Mouse (Mus musculus): ENCODE results near the gene Il1r2. TPM values are rescaled to one million over a fixed set of nuclear protein-coding genes. Genes with fewer than 3 reads are reported as not detected.

Gene Il1r2
- polyA plus RNA-seq, 1 experiment from 2014 or later: 4.7 TPM

- Histone ChIP-seq H3K9me3 (replicated peaks) (no peaks in the 10 kb centered on the region), H3K27ac (replicated peaks) (no peak overlapping the region), H3K4me3 (replicated peaks) (no peak overlapping the region), H3K4me1 (no peaks in the 10 kb centered on the region), H3K36me3 (no peaks in the 10 kb centered on the region), H3K27me3 (no peaks in the 10 kb centered on the region), H3K4me2 (replicated peaks) (no peak overlapping the region), H3K9ac (no peak overlapping the region)
- 18% methylated on average over 1 of the region's 1 CpGs for WGBS
- no peak for ATAC-seq (ENCODE audit: insufficient number of reproducible peaks, low FRiP score, low TSS enrichment, low read depth)
Measured at GRCm38 (mm10) chr1:40095585-40095984, 21.7 kb downstream of the Il1r2 start.

- no peak overlapping the region; the same call in 1 of the 2 replicates for H3K27ac ChIP-seq (replicated peaks)
- 49% methylated on average over 4 of the region's 4 CpGs for WGBS
- H3K4me1 ChIP-seq: peaks cover 19% of the 10 kb centered on the region
- H3K4me2 ChIP-seq (replicated peaks): no peak overlapping the region
- no peaks in the 10 kb centered on the region for H3K36me3 ChIP-seq
- H3K9ac ChIP-seq: no peak overlapping the region
- ATAC-seq (ENCODE audit: insufficient number of reproducible peaks, low FRiP score, low TSS enrichment, low read depth): no peak
- no peaks in the 10 kb centered on the region for H3K27me3 ChIP-seq
- no peaks in the 10 kb centered on the region for H3K9me3 ChIP-seq (replicated peaks)
- no peak overlapping the region for H3K4me3 ChIP-seq (replicated peaks)
Measured at GRCm38 (mm10) chr1:40106306-40106705, 32.4 kb downstream of the Il1r2 start.

GRCm38 (mm10) chr1:40106719-40107118 is 32.8 kb downstream of the Il1r2 start:
- Histone ChIP-seq H3K27ac (replicated peaks) (peak overlapping the region; percentile 39; the same call in 1 of the 2 replicates), H3K36me3 (no peaks in the 10 kb centered on the region), H3K4me1 (peaks cover 17% of the 10 kb centered on the region; the same call in 1 of the 2 replicates), H3K27me3 (no peaks in the 10 kb centered on the region), H3K4me3 (replicated peaks) (no peak overlapping the region), H3K9me3 (replicated peaks) (no peaks in the 10 kb centered on the region), H3K9ac (no peak overlapping the region), H3K4me2 (replicated peaks) (no peak overlapping the region)
- ATAC-seq (ENCODE audit: insufficient number of reproducible peaks, low FRiP score, low TSS enrichment, low read depth): peak; percentile 69; the same call in 1 of the 2 replicates
- whole genome bisulfite sequencing: 21% methylated on average over 4 of the region's 4 CpGs

GRCm38 (mm10) chr1:40107971-40108749 is 34.3 kb downstream of the Il1r2 start:
- Histone ChIP-seq H3K4me1 (peaks cover 17% of the 10 kb centered on the region; the same call in 1 of the 2 replicates), H3K9me3 (replicated peaks) (no peaks in the 10 kb centered on the region), H3K4me2 (replicated peaks) (no peak overlapping the region), H3K27ac (replicated peaks) (no peak overlapping the region), H3K9ac (no peak overlapping the region), H3K36me3 (no peaks in the 10 kb centered on the region), H3K27me3 (no peaks in the 10 kb centered on the region), H3K4me3 (replicated peaks) (no peak overlapping the region)
- no peak for ATAC-seq (ENCODE audit: insufficient number of reproducible peaks, low FRiP score, low TSS enrichment, low read depth)
- WGBS: 72% methylated on average over 5 of the region's 5 CpGs

GRCm38 (mm10) chr1:40109736-40110135 is 35.9 kb downstream of the Il1r2 start:
- WGBS: 48% methylated on average over 6 of the region's 6 CpGs
- Histone ChIP-seq H3K9me3 (replicated peaks) (no peaks in the 10 kb centered on the region), H3K27me3 (no peaks in the 10 kb centered on the region), H3K4me3 (replicated peaks) (no peak overlapping the region), H3K4me2 (replicated peaks) (no peak overlapping the region), H3K4me1 (peaks cover 17% of the 10 kb centered on the region; the same call in 1 of the 2 replicates), H3K9ac (no peak overlapping the region), H3K36me3 (no peaks in the 10 kb centered on the region), H3K27ac (replicated peaks) (no peak overlapping the region)
- ATAC-seq (ENCODE audit: insufficient number of reproducible peaks, low FRiP score, low TSS enrichment, low read depth): no peak

- no peaks in the 10 kb centered on the region for H3K36me3 ChIP-seq
- no peak overlapping the region for H3K4me2 ChIP-seq (replicated peaks)
- WGBS: 45% methylated on average over 8 of the region's 8 CpGs
- peaks cover 10% of the 10 kb centered on the region for H3K4me1 ChIP-seq
- no peak for ATAC-seq (ENCODE audit: insufficient number of reproducible peaks, low FRiP score, low TSS enrichment, low read depth)
- no peak overlapping the region for H3K9ac ChIP-seq
- H3K27ac ChIP-seq (replicated peaks): no peak overlapping the region
- no peaks in the 10 kb centered on the region for H3K9me3 ChIP-seq (replicated peaks)
- no peaks in the 10 kb centered on the region for H3K27me3 ChIP-seq
- no peak overlapping the region for H3K4me3 ChIP-seq (replicated peaks)
Measured at GRCm38 (mm10) chr1:40115271-40115670, 41.4 kb downstream of the Il1r2 start.

GRCm38 (mm10) chr1:40116422-40116821 is 42.5 kb downstream of the Il1r2 start:
- peaks cover 10% of the 10 kb centered on the region for H3K4me1 ChIP-seq
- H3K4me2 ChIP-seq (replicated peaks): no peak overlapping the region
- no peak for ATAC-seq (ENCODE audit: insufficient number of reproducible peaks, low FRiP score, low TSS enrichment, low read depth)
- H3K27ac ChIP-seq (replicated peaks): no peak overlapping the region
- H3K9ac ChIP-seq: no peak overlapping the region
- H3K4me3 ChIP-seq (replicated peaks): no peak overlapping the region
- WGBS: 4% methylated on average over 8 of the region's 8 CpGs
- H3K9me3 ChIP-seq (replicated peaks): no peaks in the 10 kb centered on the region
- no peaks in the 10 kb centered on the region for H3K36me3 ChIP-seq
- no peaks in the 10 kb centered on the region for H3K27me3 ChIP-seq

GRCm38 (mm10) chr1:40117565-40117964 is 43.7 kb downstream of the Il1r2 start:
- Histone ChIP-seq H3K27me3 (no peaks in the 10 kb centered on the region), H3K4me3 (replicated peaks) (no peak overlapping the region), H3K4me2 (replicated peaks) (no peak overlapping the region), H3K27ac (replicated peaks) (no peak overlapping the region), H3K4me1 (peaks cover 10% of the 10 kb centered on the region), H3K9me3 (replicated peaks) (no peaks in the 10 kb centered on the region), H3K9ac (no peak overlapping the region), H3K36me3 (no peaks in the 10 kb centered on the region)
- peak; percentile 61; the same call in 1 of the 2 replicates for ATAC-seq (ENCODE audit: insufficient number of reproducible peaks, low FRiP score, low TSS enrichment, low read depth)
- 35% methylated on average over 9 of the region's 10 CpGs for WGBS

GRCm38 (mm10) chr1:40124237-40124636 is 50.4 kb downstream of the Il1r2 start:
- H3K9ac ChIP-seq: no peak overlapping the region

GRCm38 (mm10) chr1:40128481-40128880 is 54.6 kb downstream of the Il1r2 start:
- H3K9ac ChIP-seq: no peak overlapping the region
- H3K27ac ChIP-seq (replicated peaks): no peak overlapping the region
- 81% methylated on average over 4 of the region's 4 CpGs for WGBS
- no peak overlapping the region for H3K4me3 ChIP-seq (replicated peaks)
- H3K27me3 ChIP-seq: no peaks in the 10 kb centered on the region
- no peaks in the 10 kb centered on the region for H3K9me3 ChIP-seq (replicated peaks)
- H3K36me3 ChIP-seq: no peaks in the 10 kb centered on the region
- no peaks in the 10 kb centered on the region for H3K4me1 ChIP-seq
- ATAC-seq (ENCODE audit: insufficient number of reproducible peaks, low FRiP score, low TSS enrichment, low read depth): no peak
- no peak overlapping the region for H3K4me2 ChIP-seq (replicated peaks)

More at GRCm38 (mm10) chr1:40124237-40124636, 50.4 kb downstream of the Il1r2 start:
- Histone ChIP-seq H3K4me1 (no peaks in the 10 kb centered on the region), H3K27ac (replicated peaks) (no peak overlapping the region), H3K27me3 (no peaks in the 10 kb centered on the region), H3K4me2 (replicated peaks) (no peak overlapping the region), H3K36me3 (no peaks in the 10 kb centered on the region), H3K4me3 (replicated peaks) (no peak overlapping the region), H3K9me3 (replicated peaks) (no peaks in the 10 kb centered on the region)
- 75% methylated on average over 4 of the region's 4 CpGs for WGBS
- ATAC-seq (ENCODE audit: insufficient number of reproducible peaks, low FRiP score, low TSS enrichment, low read depth): no peak

GRCm38 (mm10) chr1:40129321-40129720 is 55.4 kb downstream of the Il1r2 start:
- no peaks in the 10 kb centered on the region for H3K27me3 ChIP-seq
- H3K4me2 ChIP-seq (replicated peaks): no peak overlapping the region
- no peak overlapping the region for H3K4me3 ChIP-seq (replicated peaks)
- H3K9ac ChIP-seq: no peak overlapping the region
- no peak overlapping the region for H3K27ac ChIP-seq (replicated peaks)
- ATAC-seq (ENCODE audit: insufficient number of reproducible peaks, low FRiP score, low TSS enrichment, low read depth): no peak
- 56% methylated on average over 2 of the region's 2 CpGs for WGBS
- H3K4me1 ChIP-seq: no peaks in the 10 kb centered on the region
- H3K36me3 ChIP-seq: no peaks in the 10 kb centered on the region
- H3K9me3 ChIP-seq (replicated peaks): no peaks in the 10 kb centered on the region

- H3K36me3 ChIP-seq: no peaks in the 10 kb centered on the region
- ATAC-seq (ENCODE audit: insufficient number of reproducible peaks, low FRiP score, low TSS enrichment, low read depth): no peak
- H3K4me1 ChIP-seq: no peaks in the 10 kb centered on the region
- H3K9ac ChIP-seq: no peak overlapping the region
- no peak overlapping the region for H3K27ac ChIP-seq (replicated peaks)
- no peaks in the 10 kb centered on the region for H3K27me3 ChIP-seq
- no peak overlapping the region for H3K4me2 ChIP-seq (replicated peaks)
- H3K4me3 ChIP-seq (replicated peaks): no peak overlapping the region
- WGBS: 48% methylated on average over 1 of the region's 1 CpGs
- no peaks in the 10 kb centered on the region for H3K9me3 ChIP-seq (replicated peaks)
Measured at GRCm38 (mm10) chr1:40131631-40132030, 57.8 kb downstream of the Il1r2 start.

All from embryonic facial prominence, embryonic 15.5 days (tissue).